Mouse (Mus musculus): ENCODE results near the gene Kcnip4.

- TF ChIP-seq POLR2A (IDR thresholded peaks at IDR 0.05; ENCODE audit: control insufficient read depth, extremely low read depth, insufficient read depth, low read length, poor library complexity) (no peak), CTCF (IDR thresholded peaks at IDR 0.05; ENCODE audit: borderline replicate concordance, control insufficient read depth, extremely low read depth, insufficient read depth, low read length, poor library complexity) (no peak)
Measured at GRCm38 (mm10) chr5:48460221-48460620, 1064.5 kb downstream of the Kcnip4 start.

Measured in thymus, adult 2 months (tissue).